Mouse (Mus musculus) right cerebral cortex, postnatal 10 days (tissue): ENCODE results near the gene Rpl12.
"Not testable (repeated sequence)": the region's sequence is repeated elsewhere in the genome, so short reads cannot be mapped to it uniquely, and the experiment has no call there.

Experiments
- DNase-seq, 2 experiments: peaks; one replicate each; pipeline ENCODE4 v3.0.0; 2021; ENCODE audit warnings: low spot score in 2 of 2

Rpl12 gene

GRCm38 (mm10) chr2:32981725-32982271 is 20.4 kb downstream of the Rpl12 start, which contains the start of gene Slc2a8:
Slc2a8 (minus strand) TSS chr2:32982083.
- peak; percentile 95 to 97 for DNase-seq

DNA sequence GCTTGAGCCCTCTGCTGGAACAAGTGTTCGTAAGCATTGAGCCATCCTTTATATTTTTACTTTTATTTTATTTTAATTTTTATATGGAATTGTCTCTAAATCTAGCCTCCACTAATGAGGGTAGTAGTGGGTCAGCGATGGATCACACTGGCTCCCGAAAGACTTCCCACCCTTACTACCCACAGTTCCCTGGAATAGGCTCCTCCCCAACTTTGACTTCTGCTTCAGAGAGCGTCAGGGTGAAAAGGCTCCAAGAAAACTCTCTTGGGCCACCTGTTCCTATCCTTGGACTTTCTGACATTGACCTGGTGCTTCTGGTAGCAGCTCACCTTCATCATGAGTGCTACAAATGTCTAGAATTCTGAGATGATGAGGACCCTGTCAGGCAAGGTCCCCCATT is 21.3 kb downstream of the Rpl12 start:
- no peak for DNase-seq

DNA sequence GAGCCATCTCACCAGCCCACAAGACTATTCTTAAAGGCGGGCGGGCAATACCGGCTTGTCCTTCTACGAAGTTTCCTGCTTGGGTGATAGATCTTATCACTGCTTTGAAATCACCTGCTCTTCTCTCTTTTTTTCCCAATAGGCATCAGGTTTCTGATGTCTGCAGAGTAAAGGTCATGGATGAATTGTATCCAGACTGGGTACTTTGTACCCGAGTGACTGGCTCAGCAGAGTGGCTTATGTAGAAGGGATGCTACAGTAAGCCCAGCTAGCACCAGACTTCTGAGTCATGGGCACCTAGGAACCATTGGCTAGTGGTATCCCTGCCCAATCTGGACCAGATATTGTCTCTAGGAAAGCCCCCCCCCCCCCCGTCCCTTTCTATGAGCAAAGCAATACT is 22.3 kb downstream of the Rpl12 start:
- DNase-seq = no peak

GRCm38 (mm10) chr2:32985844-32986243 is 24.5 kb downstream of the Rpl12 start:
- no peak for DNase-seq

DNA sequence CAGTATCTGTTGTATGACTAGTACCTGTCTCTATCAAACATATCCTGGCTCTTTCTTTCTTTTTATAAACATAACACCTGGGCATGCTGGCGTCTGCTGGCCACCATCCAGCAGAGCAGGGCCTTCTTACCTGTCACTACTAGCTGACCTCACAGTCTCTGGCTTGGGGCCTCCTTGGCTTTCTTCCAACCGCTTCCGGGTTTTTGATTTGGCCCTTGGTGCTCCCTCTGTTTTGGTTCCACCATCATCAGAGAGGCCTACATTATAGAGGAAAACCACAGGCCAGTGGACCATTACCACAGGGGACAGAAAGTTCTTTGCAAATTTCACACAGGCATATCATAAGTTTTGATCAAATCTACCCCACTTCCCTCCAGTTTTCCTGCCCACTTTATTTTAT is 28.0 kb downstream of the Rpl12 start:
- DNase-seq = no peak

DNA sequence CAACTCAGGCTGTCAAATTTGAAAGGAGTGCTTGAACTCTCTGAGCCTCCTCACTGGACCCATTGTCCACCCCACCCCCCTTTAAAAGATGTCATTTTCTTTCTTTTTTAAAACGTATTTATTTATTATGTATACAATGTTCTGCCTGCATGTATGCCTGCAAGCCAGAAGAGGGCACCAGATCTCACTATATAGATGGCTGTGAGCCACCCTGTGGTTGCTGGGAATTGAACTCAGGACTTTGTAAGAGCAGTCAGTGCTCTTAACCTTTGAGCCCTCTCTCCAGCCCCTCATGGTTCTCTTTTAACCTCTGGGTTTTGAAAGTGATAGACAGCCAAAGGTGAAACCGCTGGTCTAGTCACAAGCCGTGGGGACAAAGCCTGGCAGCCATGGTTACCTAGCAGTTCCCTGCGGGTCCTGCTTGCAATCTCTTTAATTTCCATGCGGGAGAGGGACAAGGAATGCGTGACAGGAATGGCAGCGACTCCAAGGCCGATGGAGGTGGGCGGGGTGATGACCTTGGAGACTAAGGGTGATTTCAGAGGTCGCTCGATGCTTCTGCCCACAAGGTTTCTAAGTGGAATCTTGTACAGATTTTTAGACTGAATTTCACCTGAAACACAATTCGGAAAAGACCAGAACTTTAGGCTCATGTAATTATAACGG is 28.9 kb downstream of the Rpl12 start:
- DNase-seq = no peak

GRCm38 (mm10) chr2:32992130-32992529 is 30.8 kb downstream of the Rpl12 start:
- DNase-seq = no peak

GRCm38 (mm10) chr2:32997081-32997480 is 35.7 kb downstream of the Rpl12 start:
- no peak for DNase-seq

- no peak for DNase-seq
Observed at GRCm38 (mm10) chr2:32997792-32998191, 36.4 kb downstream of the Rpl12 start.

DNA sequence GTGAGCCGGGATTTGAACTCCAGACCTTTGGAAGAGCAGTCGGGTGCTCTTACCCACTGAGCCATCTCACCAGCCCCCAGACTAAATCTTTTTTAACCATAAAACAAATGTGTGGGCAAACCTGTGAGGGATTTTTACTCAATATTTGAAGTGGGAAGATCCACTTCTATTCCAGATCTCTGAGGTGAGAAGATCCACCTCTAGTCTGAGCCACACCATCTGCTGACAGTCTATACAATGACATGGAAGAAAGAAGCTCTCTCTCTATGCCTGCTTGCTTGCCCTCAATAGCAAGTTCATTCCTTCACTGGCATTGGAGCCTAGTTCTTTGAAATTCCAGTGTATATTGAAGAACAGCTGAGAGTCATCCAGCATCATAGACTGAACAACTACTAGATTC is 38.4 kb downstream of the Rpl12 start:
- DNase-seq = no peak

DNA sequence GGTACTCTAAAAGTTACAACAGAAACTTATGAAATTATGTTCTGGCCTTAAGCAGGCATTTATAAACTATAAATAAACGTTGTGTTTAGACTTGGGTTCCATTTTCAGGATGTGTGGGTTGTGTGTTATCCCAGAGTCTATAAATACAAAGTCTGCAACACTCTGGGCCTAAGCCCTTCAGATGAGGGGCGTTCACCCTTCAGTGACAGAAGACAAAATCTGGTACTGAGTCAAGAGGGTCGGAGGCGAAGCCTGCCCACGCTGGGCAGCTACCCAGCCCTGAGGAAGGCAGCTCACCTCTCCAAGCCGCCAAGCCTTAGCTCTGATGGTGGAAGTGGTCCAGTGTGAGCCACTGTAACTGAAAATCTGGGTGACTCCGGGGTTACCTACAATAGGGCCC is 40.8 kb downstream of the Rpl12 start:
- no peak for DNase-seq

- DNase-seq = no peak
Observed at GRCm38 (mm10) chr2:33005041-33005440, 43.7 kb downstream of the Rpl12 start.

DNA sequence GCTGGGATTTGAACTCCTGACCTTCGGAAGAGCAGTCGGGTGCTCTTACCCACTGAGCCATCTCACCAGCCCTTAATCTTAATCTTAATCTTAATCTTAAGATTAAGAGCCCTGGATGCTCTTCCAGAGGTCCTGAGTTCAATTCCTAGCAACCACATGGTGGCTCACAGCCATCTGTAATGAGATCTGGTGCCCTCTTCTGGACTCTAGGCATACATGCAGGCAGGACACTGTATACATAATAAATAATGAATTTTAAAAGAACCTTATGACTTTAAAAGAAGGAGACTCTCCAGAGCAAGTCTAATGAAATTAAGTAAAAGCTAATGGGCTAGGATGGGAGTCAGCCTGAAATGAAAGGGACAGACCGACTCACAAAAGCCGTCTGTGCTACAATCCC is 47.7 kb downstream of the Rpl12 start:
- not testable (repeated sequence) for DNase-seq

GRCm38 (mm10) chr2:33014877-33015276 is 53.5 kb downstream of the Rpl12 start:
- DNase-seq = peak in 1 of 2 experiments; percentile 73
